Mouse (Mus musculus) heart, adult 2 months (tissue): ENCODE data around the gene Runx1.

Source experiments
- CTCF ChIP-seq: fragments of 200-600 bp; IDR thresholded peaks from 2 replicates; pipeline ENCODE4 v1.8.1; 2022; ENCODE audit warnings: antibody characterized with exemption, mild to moderate bottlenecking, moderate library complexity
- EP300 ChIP-seq: fragments of 200-500 bp; IDR thresholded peaks from 2 replicates; pipeline ENCODE4 v1.6.1; 2011; ENCODE audit warnings: low read depth, low read length, control low read depth; ENCODE audit not compliant: insufficient read depth
- POLR2A ChIP-seq: fragments of 200-500 bp; IDR thresholded peaks from 2 replicates; pipeline ENCODE4 v1.6.1; 2011; ENCODE audit warnings: mild to moderate bottlenecking, low read depth, low read length, control low read depth; ENCODE audit not compliant: insufficient read depth

DNA sequence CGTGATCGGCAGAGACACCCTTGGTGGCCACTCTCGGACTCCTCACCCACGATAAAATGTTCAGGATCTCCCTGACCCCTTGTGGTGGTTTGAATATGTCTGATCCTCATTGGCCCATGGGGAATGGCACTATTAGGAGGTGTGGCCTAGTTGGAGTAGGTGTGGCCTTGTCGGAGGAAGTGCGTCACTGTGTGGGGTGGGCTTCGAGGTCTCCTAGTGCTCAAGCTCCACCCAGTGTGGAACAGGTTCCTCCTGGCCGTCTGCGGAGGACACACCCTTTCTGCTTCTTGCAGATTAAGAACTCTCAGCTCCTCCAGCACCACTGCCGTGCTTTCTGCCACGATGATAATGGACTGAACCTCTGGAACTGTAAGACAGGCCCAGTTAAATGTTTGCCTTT is 254.7 kb downstream of the Runx1 start:
- no peak for TF ChIP-seq POLR2A
- TF ChIP-seq CTCF = no peak
- TF ChIP-seq EP300 = no peak
